Mouse (Mus musculus) right cerebral cortex, adult 2 months (tissue): ENCODE data around the gene Emc8.

Experiments used
- DNase-seq, 2 experiments: peaks; one replicate each; pipeline ENCODE4 v3.0.0; 2021 to 2022; ENCODE audit warnings: low spot score in 2 of 2

Emc8 gene

DNA sequence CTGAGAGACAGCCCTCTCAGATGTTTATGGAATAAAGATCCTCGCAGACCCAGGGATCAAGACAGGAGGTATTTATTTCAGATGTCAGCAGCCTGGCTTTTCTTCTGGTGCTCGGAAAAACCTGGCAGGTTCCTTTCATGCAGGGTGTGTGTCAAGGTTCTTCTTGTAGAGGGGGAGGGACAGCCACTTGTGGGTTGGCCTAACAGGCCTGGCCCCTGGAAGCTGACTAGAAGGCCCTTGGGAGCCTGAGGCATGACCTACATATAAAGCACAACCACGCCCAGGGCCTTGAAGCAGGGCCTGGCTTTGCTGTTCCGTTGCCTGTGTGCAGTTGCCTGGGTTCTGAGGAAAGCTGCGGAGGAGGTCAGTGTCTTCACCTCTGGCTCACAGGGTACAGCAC, 16.7 kb upstream of the Emc8 start:
- no peak for DNase-seq

DNA sequence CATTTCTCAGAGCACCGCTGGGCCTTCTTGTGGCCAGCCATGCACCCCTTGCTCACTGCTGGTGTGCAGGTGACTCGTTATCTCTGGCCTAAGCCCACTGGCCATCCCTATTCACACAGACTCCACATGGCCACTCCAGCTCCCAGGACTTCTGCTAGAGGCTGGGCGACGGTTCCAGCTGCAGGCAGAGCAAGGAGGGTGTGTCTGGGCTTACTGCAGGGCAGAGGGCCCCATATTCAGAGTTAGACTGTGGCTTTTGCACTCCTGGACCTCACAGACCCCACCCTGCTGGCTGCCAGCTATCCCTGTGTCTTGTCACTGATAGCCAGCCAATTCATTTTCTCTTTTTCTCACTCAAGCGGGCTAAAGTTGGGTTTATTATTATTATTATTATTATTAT, 15.7 kb upstream of the Emc8 start:
- no peak for DNase-seq

DNA sequence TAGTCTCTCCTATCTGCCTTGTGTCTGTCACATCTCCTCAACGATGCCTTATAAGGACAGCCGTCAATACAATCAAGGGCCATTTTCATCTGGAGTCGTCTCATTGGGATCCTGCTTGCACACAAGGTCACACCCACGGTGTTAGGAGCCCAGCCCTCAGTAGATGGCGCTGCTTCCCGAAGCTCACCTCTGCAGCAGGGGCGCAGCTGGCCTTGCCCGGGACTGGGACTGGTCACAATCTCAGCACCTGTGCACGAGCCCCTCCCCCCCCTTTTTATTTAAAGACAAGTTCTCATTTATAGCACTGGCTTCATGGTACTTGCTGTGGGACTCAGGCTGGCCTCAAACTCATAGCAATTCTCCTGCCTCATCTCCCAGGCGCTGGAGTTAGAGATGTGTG, 15.2 kb upstream of the Emc8 start:
- peak in 1 of 2 experiments; percentile 51 for DNase-seq

DNA sequence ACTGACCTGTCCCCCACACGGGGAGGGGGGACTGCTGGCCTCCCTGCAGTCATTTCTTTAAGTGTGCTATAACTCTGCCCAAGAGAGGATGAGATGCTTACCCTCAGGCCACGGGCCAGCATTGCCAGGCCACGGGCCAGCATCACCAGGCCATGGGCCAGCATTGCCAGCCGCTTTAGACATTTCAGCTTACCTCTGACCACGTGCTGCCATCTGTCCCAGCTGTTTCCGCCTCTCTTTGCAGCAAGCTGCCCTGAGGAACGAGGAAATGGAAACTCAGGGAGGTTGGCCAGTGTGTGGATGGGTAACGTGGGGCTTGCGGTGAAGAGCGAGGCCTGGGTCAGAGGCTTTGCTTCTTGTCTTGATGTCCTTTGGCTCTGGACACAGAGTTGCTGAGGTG, 12.7 kb upstream of the Emc8 start:
- no peak for DNase-seq

- DNase-seq = peak; percentile 56 to 59
Observed at GRCm38 (mm10) chr8:120680405-120680804, 12.0 kb upstream of the Emc8 start.

GRCm38 (mm10) chr8:120679629-120680387, 11.4 kb upstream of the Emc8 start:
- DNase-seq = no peak

DNA sequence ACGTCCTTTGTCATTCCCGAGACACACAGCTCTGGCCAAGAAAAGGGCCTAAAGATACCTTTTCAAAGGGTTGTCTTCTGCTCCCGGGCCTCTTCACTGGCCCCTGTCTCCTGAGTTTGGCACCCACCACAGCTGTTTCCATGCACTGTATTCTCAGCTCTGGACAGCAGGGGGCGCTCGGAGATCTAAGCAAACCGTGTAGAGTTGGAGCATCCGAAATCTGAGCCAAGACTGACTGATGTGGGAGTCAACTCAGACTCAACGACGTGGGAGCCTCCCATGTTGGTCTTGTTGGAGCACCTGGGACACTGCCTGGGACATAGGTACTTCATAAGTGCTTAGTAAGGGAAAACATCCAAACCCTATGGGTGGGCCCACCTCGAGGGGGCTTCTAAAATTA, 10.1 kb upstream of the Emc8 start:
- peak; percentile 88 to 92 for DNase-seq

- no peak for DNase-seq
Observed at GRCm38 (mm10) chr8:120675718-120676117, 7.3 kb upstream of the Emc8 start.

- no peak for DNase-seq
Observed at GRCm38 (mm10) chr8:120673298-120673697, 4.9 kb upstream of the Emc8 start.

DNA sequence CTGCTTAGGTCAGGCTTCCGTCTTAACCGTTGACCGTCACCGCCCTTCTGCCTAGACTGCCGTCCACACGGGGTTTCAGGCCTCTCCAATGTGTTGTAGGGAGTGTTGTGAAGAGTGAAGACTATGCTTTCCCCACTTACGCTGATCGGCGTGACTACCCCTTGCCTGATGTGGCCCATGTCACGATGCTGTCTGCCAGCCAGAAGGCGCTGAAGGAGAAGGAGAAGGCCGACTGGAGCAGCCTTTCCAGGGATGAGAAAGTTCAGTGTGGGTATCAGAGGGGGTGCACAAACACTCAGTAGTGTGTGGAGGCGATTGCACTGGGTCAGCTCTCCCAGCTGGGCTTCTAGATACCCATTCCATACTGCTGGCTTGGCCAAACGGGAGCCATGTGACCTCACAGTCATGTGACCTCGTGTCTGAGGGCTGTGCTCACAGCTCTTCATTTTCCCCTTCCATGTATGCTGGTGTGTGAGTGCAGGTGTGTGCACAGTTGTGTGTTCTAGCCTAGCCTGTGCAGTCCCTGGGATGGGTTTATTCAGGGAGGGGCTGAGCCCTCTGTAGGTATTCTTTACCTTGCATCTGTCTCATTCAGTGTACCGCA, 4.4 kb upstream of the Emc8 start:
- DNase-seq = no peak

DNA sequence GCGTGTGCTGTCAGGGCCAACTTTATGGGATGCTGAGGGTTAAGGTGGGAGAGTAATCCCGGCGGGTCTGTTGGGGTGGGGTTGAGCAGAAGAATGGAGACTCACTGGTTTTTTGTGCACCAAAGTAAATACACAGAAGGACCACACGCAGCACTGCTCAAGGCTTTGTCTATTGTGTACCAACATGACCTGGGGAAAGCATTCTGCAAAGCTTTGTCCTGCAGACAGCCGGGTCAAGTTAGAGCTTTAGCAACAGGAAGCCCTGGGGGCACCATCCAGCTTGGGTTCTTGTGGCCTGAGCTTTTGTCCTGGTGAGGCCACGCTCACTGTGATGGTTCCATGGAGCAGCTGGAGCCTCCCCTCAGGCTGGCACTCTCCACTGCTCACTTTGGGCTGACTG, 3.4 kb upstream of the Emc8 start:
- DNase-seq = no peak

GRCm38 (mm10) chr8:120667561-120668373, 606 bp downstream of the Emc8 start, which contains the start of the genes Gm27021 and Cox4i1:
TSS of gene Gm27021 (minus strand) at chr8:120668079.
TSS of gene Cox4i1 (plus strand) at chr8:120668222.
- peak; percentile 86 to 89 for DNase-seq

- no peak for DNase-seq
Observed at GRCm38 (mm10) chr8:120666807-120667470, 1.4 kb downstream of the Emc8 start.

GRCm38 (mm10) chr8:120665726-120666455, 2.5 kb downstream of the Emc8 start:
- no peak for DNase-seq

- no peak for DNase-seq
Observed at GRCm38 (mm10) chr8:120664566-120664965, 3.8 kb downstream of the Emc8 start.

- no peak for DNase-seq
Observed at GRCm38 (mm10) chr8:120657415-120657814, 11.0 kb downstream of the Emc8 start.

GRCm38 (mm10) chr8:120656322-120657052, 11.9 kb downstream of the Emc8 start:
- DNase-seq = no peak

DNA sequence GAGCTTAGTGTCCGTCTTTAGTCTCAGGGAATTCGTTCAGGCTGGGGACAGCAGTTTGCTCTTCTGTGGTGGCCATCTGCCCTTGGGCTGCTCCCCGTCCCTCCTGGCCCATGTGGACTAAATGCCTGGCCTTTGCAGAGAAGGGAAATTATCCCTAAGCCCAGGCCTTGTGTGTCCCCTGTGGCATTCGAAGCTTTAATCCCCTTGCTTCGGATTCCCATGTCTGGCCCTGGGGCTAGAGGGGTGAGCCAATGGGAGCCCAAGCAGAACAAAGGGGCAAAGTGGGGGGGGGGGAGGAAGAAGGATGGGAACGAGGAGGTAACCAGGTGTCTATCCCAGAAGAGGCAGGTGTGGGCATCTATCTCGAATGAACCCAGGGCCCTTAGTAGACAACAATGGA, 20.8 kb downstream of the Emc8 start, which contains the start of gene 1190005I06Rik:
1190005I06Rik (minus strand) TSS at position 101 of the 400 bp plus-strand sequence.
- no peak for DNase-seq

GRCm38 (mm10) chr8:120644663-120645062, 23.7 kb downstream of the Emc8 start:
- DNase-seq = peak; percentile 57 to 64

- no peak for DNase-seq
Observed at GRCm38 (mm10) chr8:120642031-120642662, 26.2 kb downstream of the Emc8 start.
